Mouse (Mus musculus) midbrain, embryonic 15.5 days (tissue): ENCODE data around the gene Hoxc6. TPM values are rescaled to one million over a fixed set of nuclear protein-coding genes. Genes with fewer than 3 reads are reported as not detected.

Experiments used
- microRNA counts: library from miRNA; unstranded; fragments of <30 nt; microRNA quantifications from one replicate; lab custom pipeline; 2016
- microRNA-seq: library from miRNA; unstranded; fragments of <30 nt; microRNA quantifications from one replicate; pipeline ENCODE4, GENCODE M21; 2016
- polyA plus RNA-seq: library from polyadenylated mRNA; unstranded; fragments of >200 nt; fragmentation: Nextera tagmentation; extraction: Ambion mirVana; gene quantifications from 2 replicates; pipeline ENCODE4 v1.2.1, GENCODE M21; 2015

Gene Hoxc6
- polyA plus RNA-seq, 1 experiment from 2014 or later = not detected

MicroRNA genes within 50 kb of the gene (microRNA counts, 519-probe panel; counts per million panel counts)
- microRNA mmu-miR-615-3p (lab: Ali Mortazavi, UCI) (not detected), microRNA mmu-miR-615-5p (lab: Ali Mortazavi, UCI) (not detected)

Small RNA genes lying within 50 kb of the gene (microRNA-seq; reads per million reads assigned to microRNA genes)
- gene Mir196a-2 (1.1 reads per million), gene Mir615 (33.1 reads per million, percentile 41 among the genes with 10 or more reads in this experiment)

Other genes with a start within 250 kb of the Hoxc6 start
- not detected in 2 replicates for gene Hoxc13, start 77.2 kb upstream of the Hoxc6 start, polyA plus RNA-seq
- gene Hoxc12, start 61.5 kb upstream of the Hoxc6 start, polyA plus RNA-seq = not detected in 2 replicates
- not detected in 2 replicates for gene Hoxc11, start 43.8 kb upstream of the Hoxc6 start, polyA plus RNA-seq
- not detected in 2 replicates for gene Hoxc10, start 31.5 kb upstream of the Hoxc6 start, polyA plus RNA-seq
- 0.09 TPM in 1 of 2 replicates, not detected in the other for gene Hoxc5, start 30.8 kb upstream of the Hoxc6 start, polyA plus RNA-seq
- not detected in 2 replicates for gene Hoxc9, start 21.8 kb upstream of the Hoxc6 start, polyA plus RNA-seq
- gene Hoxc8, start 7.7 kb upstream of the Hoxc6 start, polyA plus RNA-seq = not detected in 2 replicates
- 0.08 TPM in 1 of 2 replicates, not detected in the other for gene Hoxc4, start 20.7 kb downstream of the Hoxc6 start, polyA plus RNA-seq
- 23.4 and 24.2 TPM in 2 replicates for gene Smug1, start 168.8 kb downstream of the Hoxc6 start, polyA plus RNA-seq
- 147 and 153 TPM in 2 replicates for gene Cbx5, start 241.6 kb downstream of the Hoxc6 start, polyA plus RNA-seq
- 669 and 721 TPM in 2 replicates for gene Hnrnpa1, start 242.2 kb downstream of the Hoxc6 start, polyA plus RNA-seq